Mouse (Mus musculus): Measurements from ENCODE around the gene Dcun1d3. TPM values are rescaled to one million over a fixed set of nuclear protein-coding genes. Genes with fewer than 3 reads are reported as not detected.

Dcun1d3 gene
- polyA plus RNA-seq, 1 experiment from 2014 or later = 12.2 TPM

- DNase-seq = peak; percentile 68
- 10% methylated on average over 6 of the region's 6 CpGs for WGBS
Observed at GRCm38 (mm10) chr7:119861335-119862091, 34.6 kb downstream of the Dcun1d3 start.

DNA sequence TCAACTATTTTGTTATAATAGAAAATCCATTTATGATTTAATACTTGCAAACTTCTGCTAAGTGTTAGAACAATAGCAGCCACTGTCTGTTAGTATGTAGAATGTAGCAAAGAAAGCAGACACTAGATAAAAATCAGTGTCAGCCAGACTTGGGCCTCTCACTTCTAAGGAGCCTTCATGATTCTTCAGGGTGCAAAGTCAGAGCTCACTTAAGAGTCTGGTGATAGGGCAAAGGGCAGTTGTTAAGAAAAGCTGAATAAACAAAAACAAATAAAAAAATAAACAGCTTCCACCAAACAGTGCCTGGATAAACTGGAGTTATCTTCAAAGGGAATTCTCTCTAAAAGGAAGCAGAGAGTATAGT is 35.1 kb downstream of the Dcun1d3 start:
- Histone ChIP-seq H3K9me3 (ENCODE audit: control insufficient read depth, low read length) (no peaks in the 10 kb centered on the region), H3K36me3 (ENCODE audit: control insufficient read depth, insufficient read depth, low read length) (peaks cover 27% of the 10 kb centered on the region), H3K27ac (replicated peaks; ENCODE audit: low read depth, low read length) (no peak overlapping the region), H3K4me3 (replicated peaks; ENCODE audit: low read depth, low read length) (no peak overlapping the region), H3K4me1 (ENCODE audit: control insufficient read depth, insufficient read depth, low read length) (peaks cover 19% of the 10 kb centered on the region), H3K9ac (replicated peaks; ENCODE audit: low read length) (no peak overlapping the region), H3K4me2 (ENCODE audit: low read length) (no peak overlapping the region), H3K27me3 (ENCODE audit: control insufficient read depth, insufficient read depth, low read length) (no peaks in the 10 kb centered on the region)
- ATAC-seq (ENCODE audit: low FRiP score, low TSS enrichment) = no peak
- no peak for DNase-seq

More at GRCm38 (mm10) chr7:119861335-119862091, 34.6 kb downstream of the Dcun1d3 start:
- peaks cover 19% of the 10 kb centered on the region for H3K4me1 ChIP-seq (ENCODE audit: control insufficient read depth, insufficient read depth, low read length)
- H3K27ac ChIP-seq (replicated peaks; ENCODE audit: low read depth, low read length) = peak overlapping the region; percentile 70
- H3K9ac ChIP-seq (replicated peaks; ENCODE audit: low read length) = 0 out of 2 replicates have a peak overlapping the region, but pooled peaks have one; percentile 39
- H3K27me3 ChIP-seq (ENCODE audit: control insufficient read depth, insufficient read depth, low read length) = no peaks in the 10 kb centered on the region
- peaks cover 29% of the 10 kb centered on the region for H3K36me3 ChIP-seq (ENCODE audit: control insufficient read depth, insufficient read depth, low read length)
- H3K9me3 ChIP-seq (ENCODE audit: control insufficient read depth, low read length) = no peaks in the 10 kb centered on the region
- H3K4me3 ChIP-seq (replicated peaks; ENCODE audit: low read depth, low read length) = no peak overlapping the region
- peak; percentile 61; the same call in 1 of the 2 replicates for ATAC-seq (ENCODE audit: low FRiP score, low TSS enrichment)
- no peak overlapping the region for H3K4me2 ChIP-seq (ENCODE audit: low read length)

GRCm38 (mm10) chr7:119860554-119860953 is 35.5 kb downstream of the Dcun1d3 start:
- peaks cover 19% of the 10 kb centered on the region for H3K4me1 ChIP-seq (ENCODE audit: control insufficient read depth, insufficient read depth, low read length)
- WGBS = 88% methylated on average over 2 of the region's 2 CpGs
- no peaks in the 10 kb centered on the region for H3K27me3 ChIP-seq (ENCODE audit: control insufficient read depth, insufficient read depth, low read length)
- no peaks in the 10 kb centered on the region for H3K9me3 ChIP-seq (ENCODE audit: control insufficient read depth, low read length)
- no peak overlapping the region for H3K4me2 ChIP-seq (ENCODE audit: low read length)
- peaks cover 27% of the 10 kb centered on the region for H3K36me3 ChIP-seq (ENCODE audit: control insufficient read depth, insufficient read depth, low read length)
- ATAC-seq (ENCODE audit: low FRiP score, low TSS enrichment) = no peak
- no peak overlapping the region for H3K9ac ChIP-seq (replicated peaks; ENCODE audit: low read length)
- H3K4me3 ChIP-seq (replicated peaks; ENCODE audit: low read depth, low read length) = no peak overlapping the region
- H3K27ac ChIP-seq (replicated peaks; ENCODE audit: low read depth, low read length) = no peak overlapping the region
- DNase-seq = no peak

DNA sequence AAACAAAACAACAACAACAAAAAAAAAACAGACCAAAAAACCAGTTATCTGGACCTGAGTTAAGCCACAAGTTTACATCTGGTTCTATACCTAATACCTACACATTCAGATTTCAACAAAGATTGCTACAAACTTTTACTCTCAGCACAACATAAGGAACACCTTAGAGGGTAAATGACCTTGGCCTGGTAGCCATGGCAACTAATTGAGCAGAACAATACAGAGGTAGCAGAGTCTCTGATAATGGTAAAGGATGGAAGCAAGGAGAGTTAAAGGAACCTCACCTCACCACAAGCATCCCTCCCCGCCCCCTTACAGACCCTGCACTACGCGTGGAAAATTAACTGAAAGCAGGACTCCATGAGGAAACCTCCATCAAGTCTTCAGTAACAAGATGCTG is 36.0 kb downstream of the Dcun1d3 start:
- no peaks in the 10 kb centered on the region for H3K9me3 ChIP-seq (ENCODE audit: control insufficient read depth, low read length)
- no peak overlapping the region for H3K4me2 ChIP-seq (ENCODE audit: low read length)
- no peak overlapping the region for H3K27ac ChIP-seq (replicated peaks; ENCODE audit: low read depth, low read length)
- no peak overlapping the region for H3K9ac ChIP-seq (replicated peaks; ENCODE audit: low read length)
- WGBS = 95% methylated on average over 3 of the region's 3 CpGs
- no peak overlapping the region for H3K4me3 ChIP-seq (replicated peaks; ENCODE audit: low read depth, low read length)
- ATAC-seq (ENCODE audit: low FRiP score, low TSS enrichment) (no peak), DNase-seq (no peak)
- H3K27me3 ChIP-seq (ENCODE audit: control insufficient read depth, insufficient read depth, low read length) = no peaks in the 10 kb centered on the region
- peaks cover 19% of the 10 kb centered on the region for H3K4me1 ChIP-seq (ENCODE audit: control insufficient read depth, insufficient read depth, low read length)
- H3K36me3 ChIP-seq (ENCODE audit: control insufficient read depth, insufficient read depth, low read length) = peaks cover 27% of the 10 kb centered on the region

DNA sequence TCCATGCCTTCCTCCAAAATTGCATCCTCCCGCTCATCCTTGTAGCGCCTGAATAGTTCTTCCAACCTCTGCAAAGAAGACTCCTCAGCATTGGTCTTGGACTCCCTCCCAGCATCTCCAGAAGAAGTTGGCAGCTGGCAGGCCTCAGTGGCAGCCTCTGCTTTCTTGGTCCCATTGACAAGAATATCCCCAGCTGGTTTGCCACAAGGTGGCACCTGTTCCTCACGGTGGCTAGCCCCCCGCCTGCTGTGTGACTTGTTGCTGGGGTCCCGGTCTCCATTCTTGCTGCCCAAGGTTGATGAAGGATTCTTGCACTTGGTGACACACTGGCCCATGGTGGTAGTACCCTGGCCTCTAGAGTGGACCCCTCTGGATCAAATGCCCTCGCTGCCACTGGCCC is 36.6 kb downstream of the Dcun1d3 start:
- H3K4me2 ChIP-seq (ENCODE audit: low read length) = no peak overlapping the region
- ATAC-seq (ENCODE audit: low FRiP score, low TSS enrichment) = no peak
- no peak for DNase-seq
- no peaks in the 10 kb centered on the region for H3K27me3 ChIP-seq (ENCODE audit: control insufficient read depth, insufficient read depth, low read length)
- H3K9me3 ChIP-seq (ENCODE audit: control insufficient read depth, low read length) = no peaks in the 10 kb centered on the region
- peaks cover 19% of the 10 kb centered on the region for H3K4me1 ChIP-seq (ENCODE audit: control insufficient read depth, insufficient read depth, low read length)
- WGBS = 77% methylated on average over 6 of the region's 6 CpGs
- no peak overlapping the region for H3K9ac ChIP-seq (replicated peaks; ENCODE audit: low read length)
- H3K4me3 ChIP-seq (replicated peaks; ENCODE audit: low read depth, low read length) = no peak overlapping the region
- H3K36me3 ChIP-seq (ENCODE audit: control insufficient read depth, insufficient read depth, low read length) = peaks cover 31% of the 10 kb centered on the region
- H3K27ac ChIP-seq (replicated peaks; ENCODE audit: low read depth, low read length) = no peak overlapping the region

- no peak overlapping the region for H3K27ac ChIP-seq (replicated peaks; ENCODE audit: low read depth, low read length)
- no peak overlapping the region for H3K9ac ChIP-seq (replicated peaks; ENCODE audit: low read length)
- H3K4me2 ChIP-seq (ENCODE audit: low read length) = no peak overlapping the region
- ATAC-seq (ENCODE audit: low FRiP score, low TSS enrichment) = no peak
- no peak for DNase-seq
- H3K27me3 ChIP-seq (ENCODE audit: control insufficient read depth, insufficient read depth, low read length) = no peaks in the 10 kb centered on the region
- H3K4me3 ChIP-seq (replicated peaks; ENCODE audit: low read depth, low read length) = no peak overlapping the region
- peaks cover 41% of the 10 kb centered on the region for H3K36me3 ChIP-seq (ENCODE audit: control insufficient read depth, insufficient read depth, low read length)
- no peaks in the 10 kb centered on the region for H3K4me1 ChIP-seq (ENCODE audit: control insufficient read depth, insufficient read depth, low read length)
- no peaks in the 10 kb centered on the region for H3K9me3 ChIP-seq (ENCODE audit: control insufficient read depth, low read length)
Observed at GRCm38 (mm10) chr7:119855031-119855430, 41.1 kb downstream of the Dcun1d3 start.

GRCm38 (mm10) chr7:119854362-119854761 is 41.7 kb downstream of the Dcun1d3 start:
- no peak overlapping the region for H3K4me3 ChIP-seq (replicated peaks; ENCODE audit: low read depth, low read length)
- no peaks in the 10 kb centered on the region for H3K27me3 ChIP-seq (ENCODE audit: control insufficient read depth, insufficient read depth, low read length)
- DNase-seq (no peak), ATAC-seq (ENCODE audit: low FRiP score, low TSS enrichment) (no peak)
- 98% methylated on average over 2 of the region's 2 CpGs for WGBS
- H3K4me1 ChIP-seq (ENCODE audit: control insufficient read depth, insufficient read depth, low read length) = no peaks in the 10 kb centered on the region
- H3K36me3 ChIP-seq (ENCODE audit: control insufficient read depth, insufficient read depth, low read length) = peaks cover 37% of the 10 kb centered on the region
- H3K9me3 ChIP-seq (ENCODE audit: control insufficient read depth, low read length) = no peaks in the 10 kb centered on the region
- no peak overlapping the region for H3K9ac ChIP-seq (replicated peaks; ENCODE audit: low read length)
- H3K27ac ChIP-seq (replicated peaks; ENCODE audit: low read depth, low read length) = no peak overlapping the region
- H3K4me2 ChIP-seq (ENCODE audit: low read length) = no peak overlapping the region

DNA sequence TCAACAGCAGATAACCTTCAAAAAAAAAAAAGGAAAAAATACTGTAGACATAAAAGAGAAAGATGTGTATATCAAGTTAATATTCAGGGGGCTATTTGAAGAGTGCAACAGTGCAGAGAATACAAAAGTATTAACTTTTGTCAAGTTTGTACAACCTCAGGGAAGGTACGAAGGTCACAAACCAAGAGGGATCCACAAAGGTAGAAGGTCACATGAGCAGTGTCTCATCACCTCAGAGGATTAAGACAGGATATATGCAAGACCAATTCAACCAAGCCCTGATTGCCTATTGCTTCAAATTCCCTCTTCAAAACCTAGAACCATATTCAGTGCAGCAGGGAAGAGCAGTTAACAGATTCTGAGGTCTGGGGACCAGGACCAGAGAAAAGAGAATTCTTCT is 42.9 kb downstream of the Dcun1d3 start:
- Histone ChIP-seq H3K27ac (replicated peaks; ENCODE audit: low read depth, low read length) (no peak overlapping the region), H3K4me2 (ENCODE audit: low read length) (no peak overlapping the region), H3K9me3 (ENCODE audit: control insufficient read depth, low read length) (no peaks in the 10 kb centered on the region), H3K4me1 (ENCODE audit: control insufficient read depth, insufficient read depth, low read length) (no peaks in the 10 kb centered on the region), H3K27me3 (ENCODE audit: control insufficient read depth, insufficient read depth, low read length) (no peaks in the 10 kb centered on the region), H3K36me3 (ENCODE audit: control insufficient read depth, insufficient read depth, low read length) (peaks cover 28% of the 10 kb centered on the region), H3K9ac (replicated peaks; ENCODE audit: low read length) (no peak overlapping the region), H3K4me3 (replicated peaks; ENCODE audit: low read depth, low read length) (no peak overlapping the region)
- ATAC-seq (ENCODE audit: low FRiP score, low TSS enrichment) (no peak), DNase-seq (no peak)
- WGBS = 96% methylated on average over 1 of the region's 1 CpGs

GRCm38 (mm10) chr7:119852494-119852893 is 43.6 kb downstream of the Dcun1d3 start:
- DNase-seq (no peak), ATAC-seq (ENCODE audit: low FRiP score, low TSS enrichment) (no peak)
- H3K4me3 ChIP-seq (replicated peaks; ENCODE audit: low read depth, low read length) = no peak overlapping the region
- no peaks in the 10 kb centered on the region for H3K4me1 ChIP-seq (ENCODE audit: control insufficient read depth, insufficient read depth, low read length)
- H3K36me3 ChIP-seq (ENCODE audit: control insufficient read depth, insufficient read depth, low read length) = peaks cover 22% of the 10 kb centered on the region
- no peak overlapping the region for H3K4me2 ChIP-seq (ENCODE audit: low read length)
- H3K9me3 ChIP-seq (ENCODE audit: control insufficient read depth, low read length) = no peaks in the 10 kb centered on the region
- no peak overlapping the region for H3K27ac ChIP-seq (replicated peaks; ENCODE audit: low read depth, low read length)
- H3K27me3 ChIP-seq (ENCODE audit: control insufficient read depth, insufficient read depth, low read length) = no peaks in the 10 kb centered on the region
- H3K9ac ChIP-seq (replicated peaks; ENCODE audit: low read length) = no peak overlapping the region
